Mouse (Mus musculus) bone marrow macrophage, adult 2 months (primary cell): Measurements from ENCODE around the gene Slc6a17.

Source experiments
- CTCF ChIP-seq: IDR thresholded peaks from 2 replicates; pipeline ENCODE4 v1.5.1; 2012; ENCODE audit warnings: low read depth, mild to moderate bottlenecking, low read length, moderate library complexity
- POLR2A ChIP-seq: IDR thresholded peaks from 2 replicates; pipeline ENCODE4 v1.6.1; 2012; ENCODE audit warnings: mild to moderate bottlenecking, low read depth, low read length, borderline replicate concordance

DNA sequence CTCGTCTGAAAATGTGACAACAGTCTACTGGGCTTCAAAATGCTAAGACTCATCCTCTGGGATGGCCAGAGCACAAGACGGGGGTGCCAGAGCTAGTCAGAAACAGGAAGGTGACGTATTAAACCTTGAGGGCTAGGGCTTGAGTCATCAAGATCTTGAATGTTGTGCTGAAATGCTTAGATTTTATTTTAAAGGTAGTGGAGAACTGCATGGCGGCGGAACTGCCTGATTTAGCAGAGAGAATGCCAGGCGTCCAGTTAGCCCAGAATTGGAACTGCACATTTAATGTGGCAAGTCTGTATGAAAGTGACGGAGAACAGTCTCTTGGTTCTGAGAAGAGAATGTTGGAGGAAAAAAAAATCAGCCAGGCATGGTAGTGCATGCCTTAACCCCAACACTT, 17.1 kb upstream of the Slc6a17 start:
- TF ChIP-seq POLR2A: no peak
- TF ChIP-seq CTCF: no peak
